In the genomic region with DNA sequence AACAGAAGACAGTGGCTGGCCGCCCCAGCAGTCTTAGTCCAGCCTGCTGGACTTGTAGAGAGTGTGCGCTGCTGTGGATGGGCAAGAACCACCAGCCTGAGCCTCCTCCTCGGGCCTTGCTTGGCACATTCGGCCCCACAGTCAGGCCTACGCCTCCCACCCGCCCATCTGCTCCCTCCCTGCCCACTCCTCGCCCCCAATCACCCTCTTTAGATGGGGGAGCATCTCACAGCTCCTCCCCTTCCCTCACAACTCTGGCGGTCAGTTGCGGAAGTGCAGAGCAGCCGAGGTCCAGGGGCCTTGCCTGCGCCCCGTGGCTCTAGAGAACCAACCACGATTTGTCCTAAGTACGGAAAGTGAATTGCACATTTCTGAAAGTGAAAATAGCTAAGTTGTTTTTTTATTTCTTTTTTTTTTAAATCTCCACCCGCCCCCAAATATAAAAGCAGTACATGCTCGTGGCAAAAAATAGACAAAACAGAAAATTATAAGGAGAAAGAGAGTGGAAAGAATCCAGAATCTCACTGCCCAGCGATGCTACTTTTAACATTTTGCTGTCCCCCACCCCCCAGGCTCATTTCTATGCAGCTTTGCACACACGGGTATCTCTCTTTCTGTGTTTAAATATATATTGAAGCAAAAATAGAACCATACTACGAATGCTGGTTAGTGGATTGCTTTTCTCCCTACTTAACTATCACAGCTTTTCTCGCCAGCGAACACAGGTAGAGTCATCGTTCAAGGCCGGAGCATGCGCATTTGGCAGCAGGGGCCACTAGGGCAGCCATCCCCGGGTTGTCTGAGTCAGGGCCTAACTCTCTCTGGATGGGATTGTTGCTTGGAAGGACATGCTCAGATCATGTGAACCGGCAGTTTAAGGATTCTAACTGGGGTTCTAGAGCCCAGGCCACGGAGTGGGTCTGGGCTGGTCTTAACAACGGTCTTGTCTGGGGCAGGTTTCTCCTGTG, we compare ENCODE assay signal across 8 mouse cellular contexts. TPM values are rescaled to one million over a fixed set of nuclear protein-coding genes. Genes with fewer than 3 reads are reported as not detected.
DNase-seq lines count a peak whose midpoint lies in the region; ATAC-seq lines count a peak whose summit lies in the region.

No protein-coding gene starts in this region.

- H3K4me2 ChIP-seq in embryonic facial prominence, embryonic 14.5 days (ENCODE audit: low read depth, low read length) = no peak overlapping the region

- H3K36me3 ChIP-seq in embryonic facial prominence, embryonic 14.5 days (ENCODE audit: control insufficient read depth, insufficient read depth, low read length) = no peaks in the 10 kb centered on the region

- no peaks in the 10 kb centered on the region for H3K27me3 ChIP-seq in embryonic facial prominence, embryonic 14.5 days (replicated peaks; ENCODE audit: control insufficient read depth, insufficient read depth, low read length)

- 71% methylated on average over 24 of the region's 28 CpGs for WGBS in embryonic facial prominence, embryonic 14.5 days

- ATAC-seq in embryonic facial prominence, embryonic 14.5 days (ENCODE audit: low read depth) = no peak

- H3K9me3 ChIP-seq in embryonic facial prominence, embryonic 14.5 days (ENCODE audit: control insufficient read depth, low read length) = 0 out of 2 replicates have a peak, but pooled peaks cover 11% of the 10 kb centered on the region

- H3K4me1 ChIP-seq in embryonic facial prominence, embryonic 14.5 days (ENCODE audit: control insufficient read depth, insufficient read depth, low read length) = peaks cover 4% of the 10 kb centered on the region

- H3K4me3 ChIP-seq in embryonic facial prominence, embryonic 14.5 days (ENCODE audit: low read depth, low read length) = no peak overlapping the region

- H3K9ac ChIP-seq in embryonic facial prominence, embryonic 14.5 days (ENCODE audit: low read depth, low read length) = no peak overlapping the region

- peak; percentile 38 to 49 for DNase-seq in adrenal gland, postnatal 36 days
- no peak for DNase-seq in adrenal gland, adult 8-10 months
- DNase-seq in layer of hippocampus, postnatal 10 days (ENCODE audit: low spot score in 2 of 2) = peak; percentile 41 to 45
- no peak for DNase-seq in layer of hippocampus, adult 9-10 months (ENCODE audit: low spot score)
- no peak for DNase-seq in embryonic facial prominence, embryonic 14.5 days (ENCODE audit: low spot score)
- peak; percentile 15 for DNase-seq in ovary, postnatal 14 days (ENCODE audit: low spot score)
- DNase-seq in thymus, postnatal 14 days = no peak
- DNase-seq in spleen, postnatal 4 days (ENCODE audit: low spot score in 2 of 2) = no peak

- H3K27ac ChIP-seq in embryonic facial prominence, embryonic 14.5 days (replicated peaks; ENCODE audit: low read depth, low read length) = peak overlapping the region; percentile 67

RNA-seq across cellular contexts. Expression of a gene that starts 24.6 kb away (rescaled TPM):
- total RNA-seq in adrenal gland, postnatal 36 days (2021) = 10 to 100 TPM; 54.8 to 55.5 TPM
- 10 to 100 TPM; 29.4 to 57.0 (median 38.3) TPM for total RNA-seq in adrenal gland, adult 8-10 months (2022)
- 10 to 100 TPM; 30.4 to 31.6 TPM for total RNA-seq in layer of hippocampus, postnatal 10 days (2021)
- polyA plus RNA-seq in embryonic facial prominence, embryonic 14.5 days (2014; fragmentation: Nextera tagmentation; extraction: Ambion mirVana) = 10.1 and 11.0 TPM in 2 replicates

Comparison
In these comparisons a context has a peak if more than half of its experiments do, and no peak if none do; other contexts are left out.
1. DNase-seq: peak in adrenal gland, postnatal 36 days (2 of 2), layer of hippocampus, postnatal 10 days (2 of 2) and ovary, postnatal 14 days (single experiment); none in adrenal gland, adult 8-10 months (single experiment), layer of hippocampus, adult 9-10 months (single experiment), embryonic facial prominence, embryonic 14.5 days (single experiment), thymus, postnatal 14 days (single experiment) and spleen, postnatal 4 days (0 of 2).